Mouse (Mus musculus) embryonic facial prominence, embryonic 15.5 days (tissue): Measurements from ENCODE around the gene Uhrf2. TPM values are rescaled to one million over a fixed set of nuclear protein-coding genes. Genes with fewer than 3 reads are reported as not detected.
"Not testable (repeated sequence)": the region's sequence is repeated elsewhere in the genome, so short reads cannot be mapped to it uniquely, and the experiment has no call there.

Experiments used
- ATAC-seq: fragments of 200-750 bp; cut with Nextera tagmentation; 2 replicates; pipeline ENCODE4 v1.8.0; 2017; ENCODE audit warnings: low read depth, moderate TSS enrichment; ENCODE audit not compliant: insufficient number of reproducible peaks, low FRiP score, low TSS enrichment
- H3K27ac ChIP-seq: fragments of 300-500 bp; sonication (generic); replicated peaks from 2 replicates; pipeline ENCODE4 v1.5.1; 2015; ENCODE audit warnings: mild to moderate bottlenecking, inconsistent platforms
- H3K27me3 ChIP-seq: fragments of 300-500 bp; sonication (generic); 2 replicates; pipeline ENCODE4 v1.6.1; 2015; ENCODE audit warnings: inconsistent platforms
- H3K36me3 ChIP-seq: fragments of 300-500 bp; sonication (generic); 2 replicates; pipeline ENCODE4 v1.6.1; 2015; ENCODE audit warnings: mild to moderate bottlenecking, inconsistent platforms
- H3K4me1 ChIP-seq: fragments of 300-500 bp; sonication (generic); 2 replicates; pipeline ENCODE4 v1.6.1; 2015; ENCODE audit warnings: inconsistent platforms
- H3K4me2 ChIP-seq: fragments of 300-500 bp; sonication (generic); replicated peaks from 2 replicates; pipeline ENCODE4 v1.6.1; 2015; ENCODE audit warnings: mild to moderate bottlenecking, inconsistent platforms
- H3K4me3 ChIP-seq: fragments of 300-500 bp; sonication (generic); replicated peaks from 2 replicates; pipeline ENCODE4 v1.5.1; 2015; ENCODE audit warnings: mild to moderate bottlenecking, inconsistent platforms
- H3K9ac ChIP-seq: fragments of 300-500 bp; sonication (generic); 2 replicates; pipeline ENCODE4 v1.6.1; 2015; ENCODE audit warnings: inconsistent platforms
- H3K9me3 ChIP-seq: fragments of 300-500 bp; sonication (generic); replicated peaks from 2 replicates; pipeline ENCODE4 v1.6.1; 2016; ENCODE audit warnings: inconsistent platforms
- WGBS: fragments of 180-500 bp; shearing (Covaris S2); methylation state at CpG from one replicate; pipeline ENCODE4 v1.1.7; 2015; 5-methylcytosine and 5-hydroxymethylcytosine counted together
- polyA plus RNA-seq: library from polyadenylated mRNA; unstranded; fragments of >200 nt; fragmentation: Nextera tagmentation; extraction: Ambion mirVana; gene quantifications from 2 replicates; pipeline ENCODE4 v1.2.1, GENCODE M21; 2015

Gene Uhrf2
- polyA plus RNA-seq, 1 experiment from 2014 or later: 65.7 TPM

- not testable (repeated sequence) for H3K9ac ChIP-seq, H3K4me3 ChIP-seq, H3K27ac ChIP-seq, H3K9me3 ChIP-seq, ATAC-seq, H3K4me1 ChIP-seq, H3K36me3 ChIP-seq, H3K27me3 ChIP-seq, H3K4me2 ChIP-seq
- WGBS: 95% methylated on average over 10 of the region's 10 CpGs
These were observed 6.9 kb upstream of the Uhrf2 start for GRCm38 (mm10) chr19:30023419-30023818.

GRCm38 (mm10) chr19:30029002-30029710 is 1.2 kb upstream of the Uhrf2 start:
- Histone ChIP-seq H3K4me1 (peaks cover 12% of the 10 kb centered on the region), H3K9me3 (no peaks in the 10 kb centered on the region), H3K36me3 (no peaks in the 10 kb centered on the region), H3K9ac (peak overlapping the region; percentile 99; the same call in 1 of the 2 replicates), H3K4me2 (peak overlapping the region; percentile 75; the same call in 1 of the 2 replicates), H3K27me3 (no peaks in the 10 kb centered on the region), H3K27ac (no peak overlapping the region; the same call in 1 of the 2 replicates), H3K4me3 (peak overlapping the region; percentile 98; the same call in 1 of the 2 replicates)
- 56% methylated on average over 11 of the region's 11 CpGs for WGBS
- ATAC-seq: no peak

GRCm38 (mm10) chr19:30030636-30031467 is 539 bp downstream of the Uhrf2 start:
- Histone ChIP-seq H3K36me3 (no peaks in the 10 kb centered on the region), H3K27ac (peak overlapping the region; percentile 96), H3K4me3 (peak overlapping the region; percentile 98), H3K4me2 (peak overlapping the region; percentile 75), H3K4me1 (peaks cover 17% of the 10 kb centered on the region), H3K9me3 (no peaks in the 10 kb centered on the region), H3K9ac (peak overlapping the region; percentile 99), H3K27me3 (no peaks in the 10 kb centered on the region)
- under 1% methylated on average over 82 of the region's 92 CpGs for WGBS
- ATAC-seq: peak; percentile 35; the same call in 1 of the 2 replicates

- Histone ChIP-seq H3K27ac (peak overlapping the region; percentile 96), H3K27me3 (no peaks in the 10 kb centered on the region), H3K4me1 (peaks cover 18% of the 10 kb centered on the region), H3K36me3 (no peaks in the 10 kb centered on the region), H3K9ac (peak overlapping the region; percentile 99), H3K9me3 (no peaks in the 10 kb centered on the region), H3K4me3 (peak overlapping the region; percentile 98), H3K4me2 (peak overlapping the region; percentile 75)
- WGBS: 1% methylated on average over 7 of the region's 7 CpGs
- no peak for ATAC-seq
These were observed 1.2 kb downstream of the Uhrf2 start for GRCm38 (mm10) chr19:30031468-30031931.

- no peak overlapping the region for H3K9ac ChIP-seq
- no peaks in the 10 kb centered on the region for H3K9me3 ChIP-seq
- H3K4me2 ChIP-seq: peak overlapping the region; percentile 75
- H3K4me1 ChIP-seq: peaks cover 21% of the 10 kb centered on the region
- H3K4me3 ChIP-seq: peak overlapping the region; percentile 98
- H3K36me3 ChIP-seq: no peaks in the 10 kb centered on the region
- no peak overlapping the region for H3K27ac ChIP-seq
- H3K27me3 ChIP-seq: no peaks in the 10 kb centered on the region
- no peak for ATAC-seq
- 79% methylated on average over 3 of the region's 3 CpGs for WGBS
These were observed 1.9 kb downstream of the Uhrf2 start for GRCm38 (mm10) chr19:30032206-30032605.

GRCm38 (mm10) chr19:30035361-30035760 is 5.0 kb downstream of the Uhrf2 start:
- WGBS: 69% methylated on average over 3 of the region's 3 CpGs

GRCm38 (mm10) chr19:30043691-30044090 is 13.4 kb downstream of the Uhrf2 start:
- no peak overlapping the region for H3K27ac ChIP-seq
- H3K9me3 ChIP-seq: no peaks in the 10 kb centered on the region
- no peaks in the 10 kb centered on the region for H3K4me1 ChIP-seq
- no peaks in the 10 kb centered on the region for H3K27me3 ChIP-seq
- H3K4me3 ChIP-seq: no peak overlapping the region
- WGBS: 82% methylated on average over 2 of the region's 2 CpGs
- no peak overlapping the region for H3K9ac ChIP-seq
- H3K4me2 ChIP-seq: no peak overlapping the region
- ATAC-seq: no peak
- peaks cover 20% of the 10 kb centered on the region for H3K36me3 ChIP-seq

More at GRCm38 (mm10) chr19:30035361-30035760, 5.0 kb downstream of the Uhrf2 start:
- no peak for ATAC-seq
- H3K27me3 ChIP-seq: no peaks in the 10 kb centered on the region
- H3K4me3 ChIP-seq: no peak overlapping the region
- no peaks in the 10 kb centered on the region for H3K9me3 ChIP-seq
- H3K36me3 ChIP-seq: no peaks in the 10 kb centered on the region; the same call in 1 of the 2 replicates
- no peak overlapping the region for H3K9ac ChIP-seq
- peaks cover 21% of the 10 kb centered on the region for H3K4me1 ChIP-seq
- H3K27ac ChIP-seq: no peak overlapping the region
- no peak overlapping the region for H3K4me2 ChIP-seq

GRCm38 (mm10) chr19:30044630-30045029 is 14.3 kb downstream of the Uhrf2 start:
- no peak overlapping the region for H3K4me3 ChIP-seq
- no peak overlapping the region for H3K27ac ChIP-seq
- H3K36me3 ChIP-seq: peaks cover 20% of the 10 kb centered on the region
- no peak for ATAC-seq
- H3K4me1 ChIP-seq: no peaks in the 10 kb centered on the region
- H3K27me3 ChIP-seq: no peaks in the 10 kb centered on the region
- H3K9me3 ChIP-seq: no peaks in the 10 kb centered on the region
- WGBS: 93% methylated on average over 1 of the region's 1 CpGs
- H3K4me2 ChIP-seq: no peak overlapping the region
- no peak overlapping the region for H3K9ac ChIP-seq

- 58% methylated on average over 1 of the region's 1 CpGs for WGBS
- no peak overlapping the region for H3K4me3 ChIP-seq
- ATAC-seq: no peak
These were observed 15.5 kb downstream of the Uhrf2 start for GRCm38 (mm10) chr19:30045857-30046256.

GRCm38 (mm10) chr19:30050584-30050983 is 20.3 kb downstream of the Uhrf2 start:
- peaks cover 13% of the 10 kb centered on the region; the same call in 1 of the 2 replicates for H3K36me3 ChIP-seq
- H3K27ac ChIP-seq: no peak overlapping the region
- no peak for ATAC-seq
- no peaks in the 10 kb centered on the region for H3K27me3 ChIP-seq
- H3K9ac ChIP-seq: no peak overlapping the region
- H3K4me1 ChIP-seq: no peaks in the 10 kb centered on the region
- WGBS: 84% methylated on average over 2 of the region's 2 CpGs
- no peaks in the 10 kb centered on the region for H3K9me3 ChIP-seq
- H3K4me3 ChIP-seq: no peak overlapping the region
- H3K4me2 ChIP-seq: no peak overlapping the region

More at GRCm38 (mm10) chr19:30045857-30046256, 15.5 kb downstream of the Uhrf2 start:
- Histone ChIP-seq H3K4me2 (no peak overlapping the region), H3K9me3 (no peaks in the 10 kb centered on the region), H3K36me3 (peaks cover 20% of the 10 kb centered on the region), H3K27me3 (no peaks in the 10 kb centered on the region), H3K27ac (no peak overlapping the region), H3K9ac (no peak overlapping the region), H3K4me1 (no peaks in the 10 kb centered on the region)

- Histone ChIP-seq H3K9me3 (no peaks in the 10 kb centered on the region), H3K4me1 (no peaks in the 10 kb centered on the region), H3K4me2 (no peak overlapping the region), H3K36me3 (peaks cover 13% of the 10 kb centered on the region; the same call in 1 of the 2 replicates), H3K27me3 (no peaks in the 10 kb centered on the region), H3K4me3 (no peak overlapping the region), H3K27ac (no peak overlapping the region), H3K9ac (no peak overlapping the region)
- 78% methylated on average over 3 of the region's 3 CpGs for WGBS
- ATAC-seq: no peak
These were observed 21.2 kb downstream of the Uhrf2 start for GRCm38 (mm10) chr19:30051479-30051878.
